Mouse (Mus musculus) intestine, postnatal 0 days (tissue): Measurements from ENCODE around the gene Cfap157. TPM values are rescaled to one million over a fixed set of nuclear protein-coding genes. Genes with fewer than 3 reads are reported as not detected.
A peak's percentile ranks its signal among the peaks of the same experiment; 100 is the strongest.

Experiments used
- ATAC-seq: fragments of 200-750 bp; cut with Nextera tagmentation; 2 replicates; pipeline ENCODE4 v1.8.0; 2017; ENCODE audit warnings: mild to moderate bottlenecking, moderate TSS enrichment, moderate library complexity
- H3K27ac ChIP-seq: fragments of 300-500 bp; sonication (generic); 2 replicates; pipeline ENCODE4 v1.5.1; 2014; ENCODE audit warnings: mild to moderate bottlenecking, low read depth, low read length, moderate library complexity
- H3K27me3 ChIP-seq: fragments of 300-500 bp; sonication (generic); replicated peaks from 2 replicates; pipeline ENCODE4 v1.6.1; 2014; ENCODE audit warnings: low read length, mixed read lengths; ENCODE audit not compliant: control insufficient read depth, insufficient read depth
- H3K36me3 ChIP-seq: fragments of 300-500 bp; sonication (generic); 2 replicates; pipeline ENCODE4 v1.6.1; 2014; ENCODE audit warnings: mild to moderate bottlenecking, moderate library complexity; ENCODE audit not compliant: control insufficient read depth, insufficient read depth
- H3K4me1 ChIP-seq: fragments of 300-500 bp; sonication (generic); replicated peaks from 2 replicates; pipeline ENCODE4 v1.6.1; 2014; ENCODE audit warnings: antibody characterized with exemption, low read length, mixed read lengths; ENCODE audit not compliant: control insufficient read depth, insufficient read depth
- H3K4me2 ChIP-seq: fragments of 300-500 bp; sonication (generic); replicated peaks from 2 replicates; pipeline ENCODE4 v1.6.1; 2014; ENCODE audit warnings: low read depth, mild to moderate bottlenecking, moderate library complexity
- H3K4me3 ChIP-seq: fragments of 300-500 bp; sonication (generic); 2 replicates; pipeline ENCODE4 v1.5.1; 2014; ENCODE audit warnings: low read depth, low read length
- H3K9ac ChIP-seq: fragments of 300-500 bp; sonication (generic); 2 replicates; pipeline ENCODE4 v1.6.1; 2014; ENCODE audit warnings: mild to moderate bottlenecking, low read depth, low read length
- H3K9me3 ChIP-seq: fragments of 300-500 bp; sonication (generic); 2 replicates; pipeline ENCODE4 v1.6.1; 2016; ENCODE audit warnings: mixed run types; ENCODE audit not compliant: control insufficient read depth
- CTCF ChIP-seq: sonication (generic); IDR thresholded peaks from 2 replicates; pipeline ENCODE4 v1.5.1; 2016; ENCODE audit warnings: low read depth, mild to moderate bottlenecking, control low read depth, antibody characterized with exemption, moderate library complexity
- WGBS: fragments of 180-500 bp; shearing (Covaris S2); extraction: QIAGEN DNeasy Blood & Tissue Kit; methylation state at CpG from one replicate; pipeline ENCODE4 v1.1.7; 2014; 5-methylcytosine and 5-hydroxymethylcytosine counted together
- polyA plus RNA-seq: library from polyadenylated mRNA; unstranded; fragments of >200 nt; fragmentation: Nextera tagmentation; extraction: Ambion mirVana; gene quantifications from 2 replicates; pipeline ENCODE4 v1.2.1, GENCODE M21; 2015

Gene Cfap157
- polyA plus RNA-seq, 1 experiment from 2014 or later, result 0.76 TPM

GRCm38 (mm10) chr2:32776192-32776591 lies 8.0 kb downstream of the Cfap157 start:
- H3K4me2 ChIP-seq, result peak overlapping the region; percentile 80
- no peaks in the 10 kb centered on the region for H3K9me3 ChIP-seq
- no peak overlapping the region for H3K27ac ChIP-seq
- 20% methylated on average over 22 of the region's 22 CpGs for WGBS
- peak overlapping the region; percentile 49 for H3K4me3 ChIP-seq
- H3K36me3 ChIP-seq, result no peaks in the 10 kb centered on the region
- peak overlapping the region; percentile 45; the same call in 1 of the 2 replicates for H3K9ac ChIP-seq
- H3K27me3 ChIP-seq, result no peaks in the 10 kb centered on the region
- no peaks in the 10 kb centered on the region; the same call in 1 of the 2 replicates for H3K4me1 ChIP-seq
- TF ChIP-seq CTCF, result no peak
- ATAC-seq, result no peak

- Histone ChIP-seq H3K9me3 (no peaks in the 10 kb centered on the region), H3K27ac (peak within 1 kb of the TSS; percentile 58), H3K4me2 (peak within 1 kb of the TSS; percentile 80), H3K4me3 (peak within 1 kb of the TSS; percentile 49), H3K4me1 (no peaks in the 10 kb centered on the region; the same call in 1 of the 2 replicates), H3K27me3 (no peaks in the 10 kb centered on the region), H3K36me3 (no peaks in the 10 kb centered on the region), H3K9ac (peak within 1 kb of the TSS; percentile 45)
- peak; percentile 97 for ATAC-seq
- no peak for TF ChIP-seq CTCF
- WGBS, result under 1% methylated on average over 46 of the region's 46 CpGs
These were observed 8.7 kb downstream of the Cfap157 start, which contains the start of the genes Ttc16 and Ptrh1 for GRCm38 (mm10) chr2:32775359-32776074. Gene Ttc16, minus strand, starts transcription at chr2:32775633. Gene Ptrh1, plus strand, starts transcription at chr2:32775786.

- Histone ChIP-seq H3K4me2 (no peak overlapping the region), H3K9ac (no peak overlapping the region), H3K36me3 (no peaks in the 10 kb centered on the region), H3K9me3 (no peaks in the 10 kb centered on the region), H3K4me1 (no peaks in the 10 kb centered on the region; the same call in 1 of the 2 replicates), H3K27me3 (no peaks in the 10 kb centered on the region), H3K4me3 (no peak overlapping the region), H3K27ac (no peak overlapping the region)
- 82% methylated on average over 8 of the region's 8 CpGs for WGBS
- no peak for ATAC-seq
- TF ChIP-seq CTCF, result no peak
These were observed 11.5 kb downstream of the Cfap157 start for GRCm38 (mm10) chr2:32772626-32773279.

DNA sequence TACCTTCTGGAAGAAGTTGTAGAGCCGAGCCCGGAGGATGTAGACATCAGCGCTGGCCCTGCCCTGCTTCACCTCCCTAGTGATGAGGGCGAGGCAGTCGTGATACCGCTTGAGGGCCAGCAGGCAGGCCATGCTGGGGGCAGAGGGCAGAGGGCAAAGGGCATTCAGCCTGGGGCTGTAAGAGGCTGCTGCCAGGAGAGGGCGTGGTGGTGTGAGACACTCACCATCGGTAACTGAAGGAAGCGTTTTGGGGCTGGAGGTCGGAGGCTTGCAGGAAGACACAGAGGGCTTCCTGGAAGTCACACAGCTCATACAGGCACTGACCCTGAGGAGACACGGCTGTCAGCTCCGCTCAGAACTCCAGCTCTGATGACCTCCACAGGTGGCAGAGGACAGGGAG lies 12.3 kb downstream of the Cfap157 start:
- Histone ChIP-seq H3K4me1 (no peaks in the 10 kb centered on the region; the same call in 1 of the 2 replicates), H3K9me3 (no peaks in the 10 kb centered on the region), H3K4me3 (no peak overlapping the region), H3K36me3 (no peaks in the 10 kb centered on the region), H3K27me3 (no peaks in the 10 kb centered on the region), H3K9ac (no peak overlapping the region), H3K4me2 (0 out of 2 replicates have a peak overlapping the region, but pooled peaks have one; percentile 1), H3K27ac (no peak overlapping the region; the same call in 1 of the 2 replicates)
- 16% methylated on average over 12 of the region's 12 CpGs for WGBS
- peak; percentile 66 for TF ChIP-seq CTCF
- ATAC-seq, result no peak

- H3K9me3 ChIP-seq, result no peaks in the 10 kb centered on the region
- no peaks in the 10 kb centered on the region; the same call in 1 of the 2 replicates for H3K4me1 ChIP-seq
- H3K27me3 ChIP-seq, result no peaks in the 10 kb centered on the region
- no peak overlapping the region for H3K9ac ChIP-seq
- no peak for TF ChIP-seq CTCF
- H3K4me2 ChIP-seq, result no peak overlapping the region
- H3K27ac ChIP-seq, result no peak overlapping the region
- WGBS, result 75% methylated on average over 5 of the region's 5 CpGs
- H3K4me3 ChIP-seq, result no peak overlapping the region
- ATAC-seq, result no peak
- H3K36me3 ChIP-seq, result no peaks in the 10 kb centered on the region
These were observed 14.7 kb downstream of the Cfap157 start for GRCm38 (mm10) chr2:32769327-32770085.
